Mouse (Mus musculus): ENCODE data around the gene Wdr82. TPM values are rescaled to one million over a fixed set of nuclear protein-coding genes. Genes with fewer than 3 reads are reported as not detected.

The Wdr82 gene
- polyA plus RNA-seq, 1 experiment from 2014 or later: 33.0 TPM

GRCm38 (mm10) chr9:106193930-106194807, 23.4 kb downstream of the Wdr82 start:
- no peak overlapping the region for H3K9ac ChIP-seq (replicated peaks; ENCODE audit: low read length)
- DNase-seq (ENCODE audit: low spot score) (no peak), ATAC-seq (replicated peaks; ENCODE audit: insufficient number of reproducible peaks, low FRiP score, low TSS enrichment, low read depth) (no peak)
- H3K4me2 ChIP-seq (ENCODE audit: low read depth, low read length): no peak overlapping the region
- WGBS: 91% methylated on average over 8 of the region's 8 CpGs
- H3K4me1 ChIP-seq (ENCODE audit: control insufficient read depth, insufficient read depth, low read length): peaks cover 3% of the 10 kb centered on the region; the same call in 1 of the 2 replicates
- H3K27me3 ChIP-seq (ENCODE audit: control insufficient read depth, insufficient read depth, low read length): no peaks in the 10 kb centered on the region
- no peak overlapping the region for H3K27ac ChIP-seq (replicated peaks; ENCODE audit: low read depth, low read length)
- H3K36me3 ChIP-seq (replicated peaks; ENCODE audit: control insufficient read depth, insufficient read depth, low read depth, low read length): peaks cover 15% of the 10 kb centered on the region
- H3K9me3 ChIP-seq (replicated peaks; ENCODE audit: control insufficient read depth, low read length): no peaks in the 10 kb centered on the region
- no peak overlapping the region for H3K4me3 ChIP-seq (ENCODE audit: low read depth, low read length)

GRCm38 (mm10) chr9:106195693-106196092, 25.0 kb downstream of the Wdr82 start:
- peaks cover 6% of the 10 kb centered on the region for H3K36me3 ChIP-seq (replicated peaks; ENCODE audit: control insufficient read depth, insufficient read depth, low read depth, low read length)
- H3K27ac ChIP-seq (replicated peaks; ENCODE audit: low read depth, low read length): no peak overlapping the region

GRCm38 (mm10) chr9:106197081-106197713, 26.5 kb downstream of the Wdr82 start:
- no peaks in the 10 kb centered on the region for H3K27me3 ChIP-seq (ENCODE audit: control insufficient read depth, insufficient read depth, low read length)
- DNase-seq (ENCODE audit: low spot score) (no peak), ATAC-seq (replicated peaks; ENCODE audit: insufficient number of reproducible peaks, low FRiP score, low TSS enrichment, low read depth) (no peak)
- no peak overlapping the region for H3K9ac ChIP-seq (replicated peaks; ENCODE audit: low read length)
- peaks cover 3% of the 10 kb centered on the region; the same call in 1 of the 2 replicates for H3K36me3 ChIP-seq (replicated peaks; ENCODE audit: control insufficient read depth, insufficient read depth, low read depth, low read length)
- H3K4me1 ChIP-seq (ENCODE audit: control insufficient read depth, insufficient read depth, low read length): peaks cover 6% of the 10 kb centered on the region; the same call in 1 of the 2 replicates
- 94% methylated on average over 3 of the region's 3 CpGs for WGBS
- no peak overlapping the region for H3K4me3 ChIP-seq (ENCODE audit: low read depth, low read length)
- H3K27ac ChIP-seq (replicated peaks; ENCODE audit: low read depth, low read length): no peak overlapping the region
- H3K4me2 ChIP-seq (ENCODE audit: low read depth, low read length): no peak overlapping the region; the same call in 1 of the 2 replicates
- H3K9me3 ChIP-seq (replicated peaks; ENCODE audit: control insufficient read depth, low read length): no peaks in the 10 kb centered on the region

More at GRCm38 (mm10) chr9:106195693-106196092, 25.0 kb downstream of the Wdr82 start:
- Histone ChIP-seq H3K4me1 (ENCODE audit: control insufficient read depth, insufficient read depth, low read length) (peaks cover 6% of the 10 kb centered on the region; the same call in 1 of the 2 replicates), H3K9me3 (replicated peaks; ENCODE audit: control insufficient read depth, low read length) (no peaks in the 10 kb centered on the region), H3K4me3 (ENCODE audit: low read depth, low read length) (no peak overlapping the region), H3K27me3 (ENCODE audit: control insufficient read depth, insufficient read depth, low read length) (no peaks in the 10 kb centered on the region), H3K4me2 (ENCODE audit: low read depth, low read length) (no peak overlapping the region), H3K9ac (replicated peaks; ENCODE audit: low read length) (no peak overlapping the region)
- ATAC-seq (replicated peaks; ENCODE audit: insufficient number of reproducible peaks, low FRiP score, low TSS enrichment, low read depth) (no peak), DNase-seq (ENCODE audit: low spot score) (no peak)
- WGBS: 88% methylated on average over 8 of the region's 8 CpGs

GRCm38 (mm10) chr9:106197732-106198131, 27.0 kb downstream of the Wdr82 start:
- no peak overlapping the region for H3K4me3 ChIP-seq (ENCODE audit: low read depth, low read length)
- DNase-seq (ENCODE audit: low spot score): no peak
- H3K27me3 ChIP-seq (ENCODE audit: control insufficient read depth, insufficient read depth, low read length): no peaks in the 10 kb centered on the region
- peaks cover 6% of the 10 kb centered on the region; the same call in 1 of the 2 replicates for H3K4me1 ChIP-seq (ENCODE audit: control insufficient read depth, insufficient read depth, low read length)
- H3K4me2 ChIP-seq (ENCODE audit: low read depth, low read length): no peak overlapping the region; the same call in 1 of the 2 replicates
- H3K9me3 ChIP-seq (replicated peaks; ENCODE audit: control insufficient read depth, low read length): no peaks in the 10 kb centered on the region
- H3K27ac ChIP-seq (replicated peaks; ENCODE audit: low read depth, low read length): no peak overlapping the region
- H3K9ac ChIP-seq (replicated peaks; ENCODE audit: low read length): no peak overlapping the region
- no peak for ATAC-seq (replicated peaks; ENCODE audit: insufficient number of reproducible peaks, low FRiP score, low TSS enrichment, low read depth)
- 90% methylated on average over 9 of the region's 9 CpGs for WGBS
- H3K36me3 ChIP-seq (replicated peaks; ENCODE audit: control insufficient read depth, insufficient read depth, low read depth, low read length): peaks cover 3% of the 10 kb centered on the region; the same call in 1 of the 2 replicates

- Histone ChIP-seq H3K9ac (replicated peaks; ENCODE audit: low read length) (peak overlapping the region; percentile 83), H3K4me2 (ENCODE audit: low read depth, low read length) (peak overlapping the region; percentile 64), H3K27me3 (ENCODE audit: control insufficient read depth, insufficient read depth, low read length) (no peaks in the 10 kb centered on the region), H3K4me3 (ENCODE audit: low read depth, low read length) (peak overlapping the region; percentile 68), H3K4me1 (ENCODE audit: control insufficient read depth, insufficient read depth, low read length) (peaks cover 6% of the 10 kb centered on the region; the same call in 1 of the 2 replicates), H3K27ac (replicated peaks; ENCODE audit: low read depth, low read length) (peak overlapping the region; percentile 52; the same call in 1 of the 2 replicates), H3K9me3 (replicated peaks; ENCODE audit: control insufficient read depth, low read length) (no peaks in the 10 kb centered on the region), H3K36me3 (replicated peaks; ENCODE audit: control insufficient read depth, insufficient read depth, low read depth, low read length) (peaks cover 3% of the 10 kb centered on the region; the same call in 1 of the 2 replicates)
- under 1% methylated on average over 48 of the region's 51 CpGs for WGBS
- DNase-seq (ENCODE audit: low spot score): peak; percentile 85
- peak; percentile 27 for ATAC-seq (replicated peaks; ENCODE audit: insufficient number of reproducible peaks, low FRiP score, low TSS enrichment, low read depth)
These were observed 28.3 kb downstream of the Wdr82 start for GRCm38 (mm10) chr9:106198962-106199458.

GRCm38 (mm10) chr9:106199535-106200272, 29.0 kb downstream of the Wdr82 start, which contains the start of gene Ppm1m:
Gene Ppm1m (minus strand): TSS chr9:106199746.
- no peaks in the 10 kb centered on the region for H3K9me3 ChIP-seq (replicated peaks; ENCODE audit: control insufficient read depth, low read length)
- whole genome bisulfite sequencing: 40% methylated on average over 18 of the region's 18 CpGs
- DNase-seq (ENCODE audit: low spot score) (no peak), ATAC-seq (replicated peaks; ENCODE audit: insufficient number of reproducible peaks, low FRiP score, low TSS enrichment, low read depth) (0 out of 2 replicates have a peak, but pooled peaks have one; percentile 1)
- H3K27ac ChIP-seq (replicated peaks; ENCODE audit: low read depth, low read length): peak within 1 kb of the TSS; percentile 52; the same call in 1 of the 2 replicates
- H3K27me3 ChIP-seq (ENCODE audit: control insufficient read depth, insufficient read depth, low read length): no peaks in the 10 kb centered on the region
- peak within 1 kb of the TSS; percentile 83 for H3K9ac ChIP-seq (replicated peaks; ENCODE audit: low read length)
- peak within 1 kb of the TSS; percentile 68 for H3K4me3 ChIP-seq (ENCODE audit: low read depth, low read length)
- peaks cover 3% of the 10 kb centered on the region; the same call in 1 of the 2 replicates for H3K36me3 ChIP-seq (replicated peaks; ENCODE audit: control insufficient read depth, insufficient read depth, low read depth, low read length)
- peaks cover 7% of the 10 kb centered on the region for H3K4me1 ChIP-seq (ENCODE audit: control insufficient read depth, insufficient read depth, low read length)
- peak within 1 kb of the TSS; percentile 64 for H3K4me2 ChIP-seq (ENCODE audit: low read depth, low read length)

- WGBS: 89% methylated on average over 3 of the region's 3 CpGs
- Histone ChIP-seq H3K36me3 (replicated peaks; ENCODE audit: control insufficient read depth, insufficient read depth, low read depth, low read length) (no peaks in the 10 kb centered on the region), H3K27ac (replicated peaks; ENCODE audit: low read depth, low read length) (no peak overlapping the region), H3K9me3 (replicated peaks; ENCODE audit: control insufficient read depth, low read length) (no peaks in the 10 kb centered on the region), H3K9ac (replicated peaks; ENCODE audit: low read length) (no peak overlapping the region), H3K27me3 (ENCODE audit: control insufficient read depth, insufficient read depth, low read length) (no peaks in the 10 kb centered on the region), H3K4me3 (ENCODE audit: low read depth, low read length) (no peak overlapping the region), H3K4me1 (ENCODE audit: control insufficient read depth, insufficient read depth, low read length) (peaks cover 8% of the 10 kb centered on the region), H3K4me2 (ENCODE audit: low read depth, low read length) (peak overlapping the region; percentile 55; the same call in 1 of the 2 replicates)
- DNase-seq (ENCODE audit: low spot score): no peak
- ATAC-seq (replicated peaks; ENCODE audit: insufficient number of reproducible peaks, low FRiP score, low TSS enrichment, low read depth): no peak
These were observed 31.2 kb downstream of the Wdr82 start for GRCm38 (mm10) chr9:106201895-106202294.
